Mouse (Mus musculus): ENCODE results near the gene Acad10. TPM values are rescaled to one million over a fixed set of nuclear protein-coding genes. Genes with fewer than 3 reads are reported as not detected.

Acad10 gene
- 12.1 TPM for polyA plus RNA-seq (2017; shearing (Covaris generic))

GRCm38 (mm10) chr5:121660059-121660896, at the start of gene Acad10, which contains the start of gene Brap:
Gene Acad10 (minus strand): TSS chr5:121660514.
Gene Brap (plus strand): TSS chr5:121660563.

GRCm38 (mm10) chr5:121618592-121619513, 41.5 kb downstream of the Acad10 start, which contains the start of gene Acad12:
Gene Acad12 (minus strand): TSS chr5:121618938.

DNA sequence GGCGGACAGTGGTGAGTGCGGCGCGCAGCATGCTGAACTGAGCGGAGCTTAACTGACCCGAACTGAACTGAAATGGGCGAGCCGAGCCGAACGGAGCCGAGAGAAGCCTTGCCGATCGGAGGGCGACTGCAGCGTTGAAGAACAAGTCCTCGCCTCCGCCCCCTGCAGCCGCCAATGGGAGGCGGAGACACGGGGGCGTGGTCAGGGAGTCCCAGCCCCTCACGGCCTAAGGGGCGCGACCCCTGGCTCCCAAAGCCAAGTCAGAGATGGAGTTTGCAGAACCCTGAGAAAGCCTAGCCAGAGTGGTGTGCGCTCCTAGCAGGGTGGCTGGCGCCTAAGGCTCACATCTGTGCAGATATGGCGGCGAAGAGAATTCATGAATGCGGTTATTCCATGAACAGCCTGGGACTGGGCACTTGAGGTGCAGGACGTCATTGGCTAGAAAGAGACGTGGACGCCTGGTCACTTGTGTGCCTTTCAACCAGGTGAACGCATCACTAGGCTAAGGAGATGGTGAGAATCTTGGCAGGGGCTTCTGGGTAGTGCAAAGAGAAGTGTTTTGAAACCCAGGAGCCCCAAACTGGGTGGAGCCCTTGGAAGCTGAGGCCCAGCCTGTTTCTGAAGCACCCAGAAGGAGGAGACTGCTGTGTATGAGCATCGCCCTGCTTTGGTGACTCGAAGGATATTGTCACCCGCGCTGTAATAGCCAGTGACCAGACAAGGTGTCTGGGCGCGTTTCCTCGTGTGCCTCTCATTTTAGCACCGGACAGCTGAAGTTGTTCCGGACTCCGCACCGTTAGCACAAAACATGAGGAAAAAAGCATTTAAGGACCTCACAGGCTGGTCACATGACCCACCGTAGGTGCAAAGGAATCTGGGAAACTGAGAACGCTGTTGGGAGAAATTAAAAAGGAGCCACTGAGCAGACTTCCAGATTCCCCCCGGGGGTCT, 66.6 kb downstream of the Acad10 start, which contains the start of gene Aldh2:
Gene Aldh2, minus strand, starts transcription at position 374 of the 951 bp plus-strand sequence.

Other genes starting within 250 kb of the Acad10 start
- gene Tmem116, start 208.6 kb downstream of the Acad10 start, polyA plus RNA-seq (2017; shearing (Covaris generic)), result 1.9 TPM
- 63.0 TPM for gene Erp29, start 208.0 kb downstream of the Acad10 start, polyA plus RNA-seq (2017; shearing (Covaris generic))
- not detected for gene Adam1b, start 157.1 kb downstream of the Acad10 start, polyA plus RNA-seq (2017; shearing (Covaris generic))
- 0.88 TPM for gene Adam1a, start 115.0 kb downstream of the Acad10 start, polyA plus RNA-seq (2017; shearing (Covaris generic))
- gene Gm42878, start 115.0 kb downstream of the Acad10 start, polyA plus RNA-seq (2017; shearing (Covaris generic)), result not detected
- 17.2 TPM for gene Mapkapk5, start 114.6 kb downstream of the Acad10 start, polyA plus RNA-seq (2017; shearing (Covaris generic))
- 19.2 TPM for gene Aldh2, start 66.7 kb downstream of the Acad10 start, polyA plus RNA-seq (2017; shearing (Covaris generic))
- 2.5 TPM for gene Acad12, start 41.6 kb downstream of the Acad10 start, polyA plus RNA-seq (2017; shearing (Covaris generic))
- gene Brap, start within 50 bp of the Acad10 start, polyA plus RNA-seq (2017; shearing (Covaris generic)), result 6.8 TPM
- gene Atxn2, start 50.8 kb upstream of the Acad10 start, polyA plus RNA-seq (2017; shearing (Covaris generic)), result 13.1 TPM
- 8.5 TPM for gene Sh2b3, start 177.1 kb upstream of the Acad10 start, polyA plus RNA-seq (2017; shearing (Covaris generic))
- gene Pheta1, start 188.5 kb upstream of the Acad10 start, polyA plus RNA-seq (2017; shearing (Covaris generic)), result 2.4 TPM